Mouse (Mus musculus) embryonic facial prominence, embryonic 13.5 days (tissue): ENCODE measurements around the gene Wfdc6a. TPM values are rescaled to one million over a fixed set of nuclear protein-coding genes. Genes with fewer than 3 reads are reported as not detected.

ENCODE experiments used
- ATAC-seq: fragments of 200-750 bp; cut with Nextera tagmentation; 2 replicates; pipeline ENCODE4 v1.8.0; 2017; ENCODE audit warnings: low read depth; ENCODE audit not compliant: insufficient number of reproducible peaks, insufficient read depth, low FRiP score, low TSS enrichment
- H3K27ac ChIP-seq: fragments of 300-500 bp; sonication (generic); 2 replicates; pipeline ENCODE4 v1.5.1; 2015; ENCODE audit warnings: moderate library complexity, mild to moderate bottlenecking, inconsistent platforms
- H3K27me3 ChIP-seq: fragments of 300-500 bp; sonication (generic); 2 replicates; pipeline ENCODE4 v1.6.1; 2015; ENCODE audit warnings: mild to moderate bottlenecking, inconsistent platforms
- H3K36me3 ChIP-seq: fragments of 300-500 bp; sonication (generic); 2 replicates; pipeline ENCODE4 v1.6.1; 2015; ENCODE audit warnings: mild to moderate bottlenecking, inconsistent platforms
- H3K4me1 ChIP-seq: fragments of 300-500 bp; sonication (generic); 2 replicates; pipeline ENCODE4 v1.6.1; 2015; ENCODE audit warnings: inconsistent platforms
- H3K4me2 ChIP-seq: fragments of 300-500 bp; sonication (generic); 2 replicates; pipeline ENCODE4 v1.6.1; 2015; ENCODE audit warnings: moderate library complexity, mild to moderate bottlenecking, inconsistent platforms
- H3K4me3 ChIP-seq: fragments of 300-500 bp; sonication (generic); 2 replicates; pipeline ENCODE4 v1.5.1; 2015; ENCODE audit warnings: mild to moderate bottlenecking, inconsistent platforms
- H3K9ac ChIP-seq: fragments of 300-500 bp; sonication (generic); 2 replicates; pipeline ENCODE4 v1.6.1; 2015; ENCODE audit warnings: mild to moderate bottlenecking, inconsistent platforms
- H3K9me3 ChIP-seq: fragments of 300-500 bp; sonication (generic); 2 replicates; pipeline ENCODE4 v1.6.1; 2016; ENCODE audit warnings: inconsistent platforms
- WGBS: fragments of 180-500 bp; shearing (Covaris S2); methylation state at CpG from one replicate; pipeline ENCODE4 v1.1.7; 2015; ENCODE audit warnings: mixed read lengths; 5-methylcytosine and 5-hydroxymethylcytosine counted together
- polyA plus RNA-seq: library from polyadenylated mRNA; unstranded; fragments of >200 nt; fragmentation: Nextera tagmentation; extraction: Ambion mirVana; gene quantifications from 2 replicates; pipeline ENCODE4 v1.2.1, GENCODE M21; 2015

Gene Wfdc6a
- polyA plus RNA-seq, 1 experiment from 2014 or later: not detected

DNA sequence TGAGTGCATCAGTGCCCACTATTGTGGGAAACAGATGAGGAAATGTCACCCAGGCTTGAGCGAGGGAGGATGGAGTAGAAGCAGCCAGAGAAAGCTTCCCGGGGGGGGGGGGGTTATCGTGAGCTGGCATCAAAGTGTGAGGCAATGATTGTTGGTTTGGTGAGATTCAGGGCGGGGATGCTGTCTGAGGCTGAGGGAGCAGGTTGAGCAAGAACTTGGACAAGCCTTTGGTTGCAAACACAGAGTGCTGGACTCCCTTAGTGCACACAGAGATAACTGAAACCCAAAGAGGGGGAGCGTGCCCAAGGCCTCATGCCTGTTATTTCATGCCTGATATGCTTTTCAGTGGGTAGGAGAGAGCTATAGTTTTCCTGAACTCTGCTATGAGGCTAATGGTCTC, 17.8 kb downstream of the Wfdc6a start:
- 81% methylated on average over 5 of the region's 5 CpGs for WGBS
- no peak overlapping the region for H3K4me2 ChIP-seq

DNA sequence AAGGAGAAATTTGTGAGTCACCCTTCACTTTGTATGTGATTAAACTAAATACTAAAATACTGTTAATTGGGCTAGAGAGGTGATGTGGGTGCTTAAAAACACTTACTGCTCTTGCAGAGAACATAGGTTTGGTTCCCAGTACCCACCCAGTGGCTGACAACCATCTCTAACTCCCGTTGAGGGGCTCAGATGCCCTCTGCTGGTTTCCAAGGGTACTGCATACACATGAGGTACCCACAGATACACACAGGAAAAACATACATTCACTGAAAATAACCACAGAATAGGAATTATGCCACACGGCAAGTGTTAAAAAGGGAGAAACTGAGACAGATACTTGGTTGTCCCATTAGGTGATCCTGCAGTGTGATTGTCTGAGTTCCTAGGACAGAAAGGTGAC, 18.2 kb downstream of the Wfdc6a start:
- 80% methylated on average over 2 of the region's 2 CpGs for WGBS
- peaks cover 14% of the 10 kb centered on the region for H3K4me1 ChIP-seq
- ATAC-seq: no peak
- H3K9ac ChIP-seq: no peak overlapping the region
- H3K27me3 ChIP-seq: peaks cover 5% of the 10 kb centered on the region; the same call in 1 of the 2 replicates
- no peak overlapping the region for H3K4me2 ChIP-seq
- no peaks in the 10 kb centered on the region for H3K9me3 ChIP-seq
- H3K27ac ChIP-seq: no peak overlapping the region
- H3K4me3 ChIP-seq: no peak overlapping the region
- peaks cover 8% of the 10 kb centered on the region for H3K36me3 ChIP-seq

More for the DNA sequence above, 17.8 kb downstream of the Wfdc6a start:
- Histone ChIP-seq H3K4me3 (no peak overlapping the region), H3K4me1 (peaks cover 10% of the 10 kb centered on the region), H3K9me3 (no peaks in the 10 kb centered on the region), H3K9ac (no peak overlapping the region), H3K36me3 (peaks cover 8% of the 10 kb centered on the region), H3K27me3 (peaks cover 2% of the 10 kb centered on the region; the same call in 1 of the 2 replicates), H3K27ac (no peak overlapping the region)
- ATAC-seq: no peak

DNA sequence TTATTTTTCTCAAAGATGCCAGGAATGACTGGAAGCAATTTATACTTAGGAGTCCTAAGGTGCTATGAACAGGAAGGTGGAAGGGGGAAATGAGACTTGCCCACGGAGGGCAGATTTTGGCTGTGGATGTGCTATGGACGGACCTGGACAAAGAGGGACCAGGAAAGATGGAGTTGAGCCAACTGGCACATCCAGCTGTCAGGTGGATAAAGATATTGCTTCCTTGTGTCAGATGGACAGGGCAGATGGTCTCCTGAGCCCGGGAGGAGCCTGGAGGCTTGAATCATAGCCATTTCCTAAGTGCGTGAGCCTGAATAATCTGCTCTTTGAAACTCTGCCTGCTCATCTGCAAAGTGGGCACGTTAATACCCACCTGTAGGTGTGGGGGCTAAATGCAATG, 20.9 kb downstream of the Wfdc6a start:
- H3K9me3 ChIP-seq: no peaks in the 10 kb centered on the region
- H3K4me1 ChIP-seq: peaks cover 16% of the 10 kb centered on the region
- H3K27ac ChIP-seq: no peak overlapping the region
- H3K27me3 ChIP-seq: peaks cover 5% of the 10 kb centered on the region; the same call in 1 of the 2 replicates
- no peak overlapping the region for H3K4me2 ChIP-seq
- WGBS: 71% methylated on average over 5 of the region's 5 CpGs
- H3K9ac ChIP-seq: peak overlapping the region; percentile 75; the same call in 1 of the 2 replicates
- no peak overlapping the region for H3K4me3 ChIP-seq
- peaks cover 8% of the 10 kb centered on the region for H3K36me3 ChIP-seq
- ATAC-seq: no peak

DNA sequence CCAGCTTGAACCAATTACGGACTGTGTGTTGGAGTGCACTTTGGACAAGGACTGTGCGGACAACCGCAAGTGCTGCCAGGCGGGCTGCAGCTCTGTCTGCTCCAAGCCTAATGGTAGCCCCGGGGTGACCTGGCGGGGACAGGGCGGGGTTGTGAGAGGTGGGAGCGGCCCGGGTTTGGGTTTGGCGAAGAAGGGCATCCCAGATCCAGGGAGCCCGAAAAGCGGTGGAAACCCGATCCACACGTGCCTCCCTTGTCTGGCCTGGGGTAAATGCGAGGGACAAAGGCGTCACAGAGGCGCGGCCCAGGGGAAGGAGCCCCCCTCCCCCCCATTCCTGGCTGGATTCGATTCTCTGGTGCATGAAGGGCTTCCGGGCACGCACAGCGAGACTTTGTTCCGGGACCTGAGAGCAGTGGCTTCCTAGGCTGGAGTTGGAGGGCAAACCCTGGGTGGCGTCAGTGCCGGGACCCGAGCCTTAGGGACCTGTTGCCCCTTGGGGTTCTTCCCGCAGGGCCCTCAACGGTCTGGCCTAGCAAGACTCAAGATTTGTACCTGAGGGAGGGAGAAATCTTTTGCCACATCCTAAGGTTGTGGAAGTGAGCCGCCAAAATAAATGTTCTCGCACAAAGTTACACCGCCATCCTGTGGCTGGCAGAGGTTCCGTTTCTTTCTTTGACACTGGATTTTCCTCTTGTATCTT, 21.8 kb downstream of the Wfdc6a start:
- H3K9me3 ChIP-seq: no peaks in the 10 kb centered on the region
- H3K27me3 ChIP-seq: peaks cover 5% of the 10 kb centered on the region; the same call in 1 of the 2 replicates
- peaks cover 8% of the 10 kb centered on the region for H3K36me3 ChIP-seq
- H3K9ac ChIP-seq: peak overlapping the region; percentile 75
- peaks cover 23% of the 10 kb centered on the region for H3K4me1 ChIP-seq
- peak; percentile 53; the same call in 1 of the 2 replicates for ATAC-seq
- H3K4me2 ChIP-seq: peak overlapping the region; percentile 90
- under 1% methylated on average over 32 of the region's 32 CpGs for WGBS
- peak overlapping the region; percentile 52 for H3K27ac ChIP-seq
- H3K4me3 ChIP-seq: peak overlapping the region; percentile 47

DNA sequence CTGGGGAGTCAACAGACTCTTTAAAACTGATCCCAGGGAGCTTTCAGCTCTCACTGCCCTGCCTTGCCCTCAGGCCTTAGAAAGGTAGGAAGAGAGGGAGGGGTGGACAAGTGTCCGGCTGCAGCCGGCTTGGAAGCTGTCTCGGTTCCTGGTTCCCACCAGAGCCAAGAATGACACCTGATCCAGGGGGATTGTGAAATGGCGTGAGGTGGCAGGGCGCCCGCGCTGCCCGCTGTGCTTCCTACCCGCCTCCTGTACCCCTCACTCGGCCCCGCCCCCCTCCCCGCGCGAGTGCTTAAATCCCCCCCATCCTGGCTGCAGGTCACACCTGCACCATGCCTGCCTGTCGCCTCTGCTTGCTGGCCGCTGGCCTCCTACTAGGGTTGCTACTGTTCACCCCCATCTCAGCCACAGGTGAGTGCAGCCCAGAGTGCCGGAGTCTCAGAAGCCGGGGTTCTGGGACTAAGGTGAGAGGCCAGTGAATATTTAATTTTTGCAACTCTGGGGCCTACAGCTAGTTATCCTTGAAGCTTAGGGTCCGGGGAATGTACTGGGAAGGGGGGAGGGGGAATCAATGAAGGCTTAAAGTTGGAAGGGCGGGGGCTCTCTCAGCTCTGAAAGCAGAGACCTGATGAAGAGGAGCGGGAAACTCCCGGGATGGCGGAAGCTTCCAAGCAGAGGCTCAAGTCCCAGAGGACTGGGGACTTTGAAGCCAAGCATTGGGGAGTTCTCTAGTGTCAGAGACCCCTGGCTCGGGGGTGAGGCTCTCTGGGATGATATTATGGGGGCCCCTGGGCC, 22.7 kb downstream of the Wfdc6a start, which contains the start of gene Wfdc2:
Gene Wfdc2, plus strand, starts transcription at position 23 of the 798 bp plus-strand sequence.
- ATAC-seq: no peak
- H3K4me1 ChIP-seq: peaks cover 23% of the 10 kb centered on the region
- H3K9ac ChIP-seq: peak within 1 kb of the TSS; percentile 75
- no peaks in the 10 kb centered on the region for H3K9me3 ChIP-seq
- WGBS: 3% methylated on average over 24 of the region's 24 CpGs
- H3K27ac ChIP-seq: peak within 1 kb of the TSS; percentile 52; the same call in 1 of the 2 replicates
- H3K27me3 ChIP-seq: peaks cover 5% of the 10 kb centered on the region; the same call in 1 of the 2 replicates
- H3K4me3 ChIP-seq: peak within 1 kb of the TSS; percentile 47
- peaks cover 8% of the 10 kb centered on the region for H3K36me3 ChIP-seq
- H3K4me2 ChIP-seq: peak within 1 kb of the TSS; percentile 90

DNA sequence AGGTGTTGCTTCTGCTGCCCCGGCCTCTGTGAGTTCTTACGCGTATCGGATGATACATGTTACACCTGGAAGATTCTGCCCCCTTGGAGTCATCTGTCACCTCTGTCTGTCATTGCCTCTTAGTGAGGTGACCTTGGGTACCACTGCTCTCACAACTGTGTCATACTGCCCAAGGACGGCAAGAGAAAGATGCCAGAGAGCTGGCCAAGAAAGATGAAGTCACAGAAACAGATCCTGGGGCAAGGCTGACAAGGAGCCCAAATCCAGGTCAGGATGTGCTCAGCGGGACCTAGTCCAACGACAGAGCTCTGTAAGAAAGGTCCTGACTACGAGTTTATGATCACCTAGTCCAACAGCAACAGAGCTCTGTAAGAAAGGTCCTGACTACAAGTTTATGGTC, 25.1 kb downstream of the Wfdc6a start:
- WGBS: 89% methylated on average over 8 of the region's 8 CpGs
- Histone ChIP-seq H3K4me3 (no peak overlapping the region), H3K36me3 (no peaks in the 10 kb centered on the region), H3K9ac (no peak overlapping the region), H3K4me1 (peaks cover 23% of the 10 kb centered on the region), H3K27ac (no peak overlapping the region), H3K9me3 (no peaks in the 10 kb centered on the region), H3K4me2 (no peak overlapping the region), H3K27me3 (peaks cover 5% of the 10 kb centered on the region; the same call in 1 of the 2 replicates)
- ATAC-seq: no peak

DNA sequence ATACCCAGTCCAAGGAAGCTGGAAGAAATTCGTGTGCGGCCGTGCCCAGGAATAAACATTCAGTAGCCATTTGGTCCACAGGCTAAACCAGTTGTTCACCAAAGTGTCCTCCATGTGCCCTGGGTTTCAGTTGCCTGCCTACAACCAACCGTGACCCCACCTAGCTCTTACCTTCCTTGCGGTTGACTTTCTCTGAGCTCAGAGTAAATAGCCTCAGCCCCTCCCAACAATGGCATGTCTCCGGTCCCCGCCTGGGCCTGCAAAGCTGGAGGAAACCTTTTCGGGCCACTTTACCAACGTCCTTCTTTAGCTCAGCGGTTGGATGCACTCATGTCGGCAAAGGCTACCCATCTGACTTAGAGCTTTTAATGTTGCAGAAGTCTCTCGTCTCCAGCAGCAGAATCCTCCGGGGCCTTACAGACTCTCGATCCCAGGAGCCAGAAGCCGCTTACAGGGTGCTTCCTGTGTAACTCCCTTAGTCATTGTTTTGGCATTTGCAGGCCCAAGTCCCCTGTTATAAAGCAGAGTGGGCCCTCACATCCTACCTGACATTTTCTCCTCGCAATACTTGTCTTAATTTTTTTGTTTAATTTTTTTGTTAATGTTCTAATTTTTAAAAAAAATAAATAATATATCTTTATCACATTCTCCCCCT, 26.1 kb downstream of the Wfdc6a start:
- Histone ChIP-seq H3K4me2 (no peak overlapping the region), H3K27me3 (peaks cover 5% of the 10 kb centered on the region; the same call in 1 of the 2 replicates), H3K9me3 (no peaks in the 10 kb centered on the region), H3K9ac (no peak overlapping the region), H3K36me3 (no peaks in the 10 kb centered on the region), H3K4me1 (peaks cover 20% of the 10 kb centered on the region), H3K4me3 (no peak overlapping the region), H3K27ac (no peak overlapping the region)
- ATAC-seq: no peak
- WGBS: 38% methylated on average over 16 of the region's 16 CpGs

DNA sequence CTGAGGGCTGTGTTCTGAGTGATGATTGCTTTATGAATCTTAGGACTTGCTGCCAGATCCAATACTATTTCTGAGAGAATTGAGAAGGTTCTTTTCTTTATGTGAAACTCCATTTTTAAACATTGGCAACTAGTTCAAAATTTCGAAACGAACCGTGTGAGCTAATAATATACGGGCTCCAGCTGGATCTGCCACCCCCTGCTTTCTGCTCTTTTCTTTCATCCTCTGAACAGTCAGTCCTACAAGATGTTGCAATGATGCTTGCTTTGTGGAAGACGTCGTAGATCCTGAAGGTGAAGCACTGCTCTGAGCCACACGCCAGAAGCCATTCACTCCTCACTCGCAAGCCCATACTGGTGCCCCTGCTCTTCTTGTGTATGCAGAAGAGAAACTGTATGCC, 26.8 kb downstream of the Wfdc6a start:
- Histone ChIP-seq H3K9me3 (no peaks in the 10 kb centered on the region), H3K27me3 (peaks cover 5% of the 10 kb centered on the region; the same call in 1 of the 2 replicates), H3K9ac (no peak overlapping the region), H3K27ac (no peak overlapping the region), H3K4me2 (no peak overlapping the region), H3K4me1 (peaks cover 20% of the 10 kb centered on the region), H3K36me3 (no peaks in the 10 kb centered on the region), H3K4me3 (no peak overlapping the region)
- 76% methylated on average over 8 of the region's 8 CpGs for WGBS
- no peak for ATAC-seq

DNA sequence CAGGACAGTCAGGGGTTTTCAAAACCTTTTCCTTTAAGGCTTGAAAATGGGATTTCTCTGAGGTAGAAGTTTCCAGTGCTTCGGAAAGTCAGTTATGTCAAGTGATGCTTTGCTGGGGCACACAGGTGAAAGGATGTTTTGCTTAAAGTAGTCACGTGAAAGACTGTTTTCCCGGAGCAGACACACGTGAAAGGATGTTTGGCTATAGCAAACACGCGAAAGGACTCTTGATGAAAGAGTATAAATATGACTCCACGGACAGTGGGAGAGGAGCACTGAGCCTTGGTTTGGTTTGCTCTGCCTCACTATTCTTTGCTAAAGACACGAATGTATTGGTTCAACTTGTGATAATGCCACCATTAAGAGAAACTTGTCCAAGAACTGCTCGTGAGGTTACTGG, 33.7 kb downstream of the Wfdc6a start:
- no peak for ATAC-seq
- Histone ChIP-seq H3K9me3 (no peaks in the 10 kb centered on the region), H3K27me3 (no peaks in the 10 kb centered on the region), H3K4me2 (no peak overlapping the region), H3K27ac (no peak overlapping the region), H3K4me3 (no peak overlapping the region), H3K9ac (no peak overlapping the region), H3K4me1 (peaks cover 8% of the 10 kb centered on the region), H3K36me3 (no peaks in the 10 kb centered on the region)
- 86% methylated on average over 9 of the region's 9 CpGs for WGBS

DNA sequence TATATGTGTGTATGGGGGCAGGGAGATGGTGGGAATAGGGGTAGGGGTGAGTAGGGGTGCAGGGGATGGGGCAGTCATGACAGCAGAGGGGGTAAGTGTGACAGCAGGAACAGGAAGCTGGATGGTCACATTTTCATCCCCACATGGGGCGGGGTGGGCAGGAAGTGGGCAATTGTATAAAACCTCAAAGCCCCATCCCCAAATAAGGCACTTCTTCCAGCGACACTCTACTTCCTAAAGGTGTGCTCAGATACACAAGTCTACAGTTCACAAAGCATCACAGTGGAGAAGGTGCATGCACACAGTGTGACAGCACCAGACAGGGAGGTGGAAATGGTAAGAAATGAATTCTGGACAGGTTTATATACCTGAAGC, 34.4 kb downstream of the Wfdc6a start:
- no peak for ATAC-seq
- Histone ChIP-seq H3K9ac (0 out of 2 replicates have a peak overlapping the region, but pooled peaks have one; percentile 54), H3K36me3 (no peaks in the 10 kb centered on the region), H3K4me3 (no peak overlapping the region), H3K27me3 (no peaks in the 10 kb centered on the region), H3K4me2 (no peak overlapping the region), H3K4me1 (peaks cover 8% of the 10 kb centered on the region), H3K27ac (no peak overlapping the region), H3K9me3 (no peaks in the 10 kb centered on the region)
- 84% methylated on average over 2 of the region's 2 CpGs for WGBS
